Mouse (Mus musculus) forebrain, embryonic 12.5 days (tissue): ENCODE data around the gene Sema4d. TPM values are rescaled to one million over a fixed set of nuclear protein-coding genes. Genes with fewer than 3 reads are reported as not detected.

Source experiments
- ATAC-seq: fragments of 200-750 bp; cut with Nextera tagmentation; 2 replicates; pipeline ENCODE4 v1.8.0; 2017; ENCODE audit warnings: moderate TSS enrichment; ENCODE audit not compliant: low FRiP score
- H3K27ac ChIP-seq: fragments of 300-500 bp; sonication (generic); 2 replicates; pipeline ENCODE4 v1.5.1; 2016; ENCODE audit warnings: mild to moderate bottlenecking
- H3K27me3 ChIP-seq: fragments of 300-500 bp; sonication (generic); 2 replicates; pipeline ENCODE4 v1.6.1; 2016; ENCODE audit warnings: mild to moderate bottlenecking
- H3K36me3 ChIP-seq: fragments of 300-500 bp; sonication (generic); replicated peaks from 2 replicates; pipeline ENCODE4 v1.6.1; 2016; ENCODE audit warnings: mild to moderate bottlenecking
- H3K4me1 ChIP-seq: fragments of 300-500 bp; sonication (generic); 2 replicates; pipeline ENCODE4 v1.6.1; 2016
- H3K4me2 ChIP-seq: fragments of 300-500 bp; sonication (generic); 2 replicates; pipeline ENCODE4 v1.6.1; 2016; ENCODE audit warnings: mild to moderate bottlenecking, moderate library complexity
- H3K4me3 ChIP-seq: fragments of 300-500 bp; sonication (generic); replicated peaks from 2 replicates; pipeline ENCODE4 v1.5.1; 2016; ENCODE audit warnings: mild to moderate bottlenecking
- H3K9ac ChIP-seq: fragments of 300-500 bp; sonication (generic); 2 replicates; pipeline ENCODE4 v1.6.1; 2016; ENCODE audit warnings: mild to moderate bottlenecking
- H3K9me3 ChIP-seq: fragments of 300-500 bp; sonication (generic); 2 replicates; pipeline ENCODE4 v1.6.1; 2016
- WGBS: fragments of 180-500 bp; shearing (Covaris S2); methylation state at CpG from one replicate; pipeline ENCODE4 v1.1.7; 2016; 5-methylcytosine and 5-hydroxymethylcytosine counted together
- polyA plus RNA-seq: library from polyadenylated mRNA; unstranded; fragments of >200 nt; fragmentation: Nextera tagmentation; extraction: Ambion mirVana; gene quantifications from 2 replicates; pipeline ENCODE4 v1.2.1, GENCODE M21; 2016

The Sema4d gene
- polyA plus RNA-seq, 1 experiment from 2014 or later, result 8.2 TPM

DNA sequence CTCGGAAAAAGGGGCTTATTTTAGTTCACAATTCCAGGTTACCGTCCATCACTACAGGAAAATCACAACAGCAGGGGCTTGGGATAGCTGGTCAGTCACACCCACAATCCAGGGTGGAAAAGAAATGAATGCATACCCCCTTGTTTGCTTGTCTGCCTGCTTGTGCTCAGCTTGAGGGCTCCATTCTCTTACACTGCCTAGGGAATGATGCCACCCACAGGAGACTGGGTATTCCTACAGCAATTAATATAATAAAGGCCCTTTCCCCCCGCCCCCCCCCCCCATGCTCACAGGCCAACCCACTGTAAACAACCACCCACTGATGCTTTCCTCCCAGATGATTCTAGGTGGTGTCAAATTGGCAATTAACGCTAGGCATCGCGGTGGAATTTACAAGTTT is 38.9 kb upstream of the Sema4d start:
- no peak overlapping the region for H3K4me3 ChIP-seq

DNA sequence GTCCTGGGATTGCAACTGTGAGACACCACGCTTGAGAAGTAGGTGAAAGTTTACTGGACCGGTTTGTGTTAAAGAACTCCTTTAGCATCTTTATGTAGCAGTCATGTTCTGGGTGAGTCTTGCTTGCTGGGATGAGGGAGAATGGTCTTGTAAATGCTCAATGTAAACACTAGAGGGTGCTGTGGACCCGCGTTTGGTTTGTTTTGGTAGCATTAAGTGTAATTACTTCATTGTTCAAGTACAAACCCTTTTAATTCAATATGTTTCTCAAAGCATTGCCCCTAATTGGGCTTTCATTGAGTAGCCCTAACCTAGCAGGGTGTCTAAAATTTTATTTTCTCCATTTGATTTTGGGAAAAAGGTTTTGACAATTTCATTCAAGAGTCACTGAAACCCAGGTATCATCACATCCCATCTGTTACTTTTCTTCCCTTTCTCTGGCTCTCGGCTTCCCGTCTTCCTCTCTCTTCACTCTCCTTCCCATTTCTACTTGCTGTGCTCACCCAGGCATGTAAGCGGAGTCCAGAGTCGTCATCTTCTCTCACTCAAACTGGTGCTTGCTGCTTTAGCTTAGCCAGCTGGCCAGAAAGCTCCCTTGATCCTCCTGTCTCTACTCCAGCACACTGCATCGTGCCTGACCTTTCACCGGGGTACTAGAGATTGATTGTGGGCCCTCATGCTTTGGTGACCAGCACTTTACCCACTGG is 37.4 kb upstream of the Sema4d start:
- H3K9me3 ChIP-seq, result no peaks in the 10 kb centered on the region
- H3K27me3 ChIP-seq, result peaks cover 30% of the 10 kb centered on the region
- H3K4me2 ChIP-seq, result no peak overlapping the region
- no peak overlapping the region for H3K9ac ChIP-seq
- peaks cover 6% of the 10 kb centered on the region; the same call in 1 of the 2 replicates for H3K4me1 ChIP-seq
- no peaks in the 10 kb centered on the region for H3K36me3 ChIP-seq
- ATAC-seq, result no peak
- WGBS, result 33% methylated on average over 10 of the region's 10 CpGs
- no peak overlapping the region for H3K27ac ChIP-seq
- H3K4me3 ChIP-seq, result no peak overlapping the region

More for the DNA sequence above, 38.9 kb upstream of the Sema4d start:
- Histone ChIP-seq H3K36me3 (no peaks in the 10 kb centered on the region), H3K27me3 (peaks cover 43% of the 10 kb centered on the region), H3K4me2 (no peak overlapping the region), H3K9me3 (no peaks in the 10 kb centered on the region), H3K4me1 (peaks cover 6% of the 10 kb centered on the region; the same call in 1 of the 2 replicates), H3K9ac (no peak overlapping the region), H3K27ac (no peak overlapping the region)
- no peak for ATAC-seq
- 86% methylated on average over 6 of the region's 6 CpGs for WGBS

DNA sequence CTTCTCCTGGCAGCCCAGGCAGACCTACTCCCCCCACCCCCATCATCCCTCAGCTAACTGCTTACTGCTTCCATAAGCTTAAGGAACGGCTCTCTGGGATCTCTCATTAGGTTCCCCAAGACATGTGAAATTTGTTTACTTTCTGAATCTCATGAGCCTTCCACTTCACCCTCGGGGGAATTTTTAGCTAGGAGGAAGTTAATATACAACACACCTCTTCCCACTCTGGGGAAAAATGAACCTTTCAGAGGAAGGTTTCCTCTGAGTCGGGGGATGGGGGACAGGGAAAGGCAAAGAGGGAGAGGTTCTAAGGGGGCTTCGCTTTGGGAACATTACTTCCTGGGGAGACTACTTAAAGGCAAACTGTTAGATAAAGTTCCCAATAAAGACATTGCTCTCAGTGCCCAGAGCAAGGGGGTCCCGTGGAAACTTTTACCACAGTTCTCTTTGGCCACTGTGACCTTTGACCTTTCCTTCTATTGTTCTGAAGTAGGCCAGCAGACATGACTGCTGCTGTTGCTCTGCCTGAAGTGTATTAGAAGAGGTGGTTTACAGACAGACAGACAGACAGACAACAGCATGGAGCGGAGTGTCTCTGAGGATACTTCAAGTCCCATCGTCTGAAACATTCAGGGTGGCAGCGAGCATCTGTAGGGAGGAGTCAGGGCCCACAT is 30.4 kb upstream of the Sema4d start:
- H3K27ac ChIP-seq, result no peak overlapping the region
- no peak overlapping the region for H3K4me2 ChIP-seq
- no peaks in the 10 kb centered on the region for H3K27me3 ChIP-seq
- 46% methylated on average over 8 of the region's 8 CpGs for WGBS
- H3K9ac ChIP-seq, result no peak overlapping the region
- H3K9me3 ChIP-seq, result 0 out of 2 replicates have a peak, but pooled peaks cover 6% of the 10 kb centered on the region
- ATAC-seq, result no peak
- no peak overlapping the region for H3K4me3 ChIP-seq
- H3K4me1 ChIP-seq, result no peaks in the 10 kb centered on the region
- H3K36me3 ChIP-seq, result no peaks in the 10 kb centered on the region

DNA sequence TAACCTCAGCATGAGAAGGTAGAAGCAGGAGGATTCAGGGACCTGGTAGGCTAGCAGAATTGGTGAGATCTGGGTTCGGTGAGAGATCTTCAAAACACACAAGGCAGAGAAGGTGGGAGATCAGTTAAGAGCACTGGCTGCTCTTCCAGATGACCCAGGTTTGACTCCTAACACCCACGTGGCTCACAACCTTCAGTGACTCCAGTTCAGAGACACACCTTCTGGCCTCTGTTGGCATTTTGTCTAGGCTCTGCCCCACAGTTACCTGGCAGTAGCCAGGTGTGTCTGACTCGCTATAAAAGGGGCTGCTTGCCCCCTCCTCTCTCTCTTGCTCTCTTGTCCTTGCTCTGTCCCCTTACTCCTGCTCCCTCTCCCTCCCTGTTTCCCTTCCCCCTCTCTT is 28.4 kb upstream of the Sema4d start:
- no peak overlapping the region for H3K9ac ChIP-seq
- WGBS, result 77% methylated on average over 3 of the region's 3 CpGs
- H3K4me3 ChIP-seq, result no peak overlapping the region
- H3K9me3 ChIP-seq, result 0 out of 2 replicates have a peak, but pooled peaks cover 6% of the 10 kb centered on the region
- H3K36me3 ChIP-seq, result no peaks in the 10 kb centered on the region
- no peak overlapping the region for H3K4me2 ChIP-seq
- no peaks in the 10 kb centered on the region for H3K4me1 ChIP-seq
- no peaks in the 10 kb centered on the region for H3K27me3 ChIP-seq
- H3K27ac ChIP-seq, result no peak overlapping the region
- ATAC-seq, result no peak

DNA sequence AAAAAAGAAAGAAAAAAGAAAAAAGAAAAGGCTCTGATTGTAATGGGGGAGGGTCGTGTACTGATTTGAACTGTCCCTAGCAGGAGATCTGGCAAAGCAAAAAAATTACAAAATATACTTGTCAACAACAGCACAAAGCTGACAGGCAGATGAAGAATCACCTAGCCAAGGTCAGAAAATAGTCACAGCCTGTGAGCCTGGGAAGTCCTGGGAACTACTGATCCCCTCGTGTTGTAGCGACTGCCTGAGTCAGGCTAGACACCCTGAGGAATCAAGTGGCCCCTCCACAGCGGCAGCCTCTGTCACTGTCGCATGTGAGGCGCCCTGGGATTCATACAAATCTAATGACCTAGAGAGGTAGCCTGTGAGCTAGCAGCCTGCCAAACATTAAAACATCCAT is 25.8 kb upstream of the Sema4d start:
- Histone ChIP-seq H3K27me3 (no peaks in the 10 kb centered on the region), H3K9me3 (0 out of 2 replicates have a peak, but pooled peaks cover 6% of the 10 kb centered on the region), H3K4me2 (no peak overlapping the region), H3K36me3 (no peaks in the 10 kb centered on the region), H3K4me3 (no peak overlapping the region), H3K27ac (no peak overlapping the region), H3K9ac (no peak overlapping the region), H3K4me1 (peaks cover 3% of the 10 kb centered on the region; the same call in 1 of the 2 replicates)
- ATAC-seq, result no peak
- WGBS, result 81% methylated on average over 6 of the region's 6 CpGs

DNA sequence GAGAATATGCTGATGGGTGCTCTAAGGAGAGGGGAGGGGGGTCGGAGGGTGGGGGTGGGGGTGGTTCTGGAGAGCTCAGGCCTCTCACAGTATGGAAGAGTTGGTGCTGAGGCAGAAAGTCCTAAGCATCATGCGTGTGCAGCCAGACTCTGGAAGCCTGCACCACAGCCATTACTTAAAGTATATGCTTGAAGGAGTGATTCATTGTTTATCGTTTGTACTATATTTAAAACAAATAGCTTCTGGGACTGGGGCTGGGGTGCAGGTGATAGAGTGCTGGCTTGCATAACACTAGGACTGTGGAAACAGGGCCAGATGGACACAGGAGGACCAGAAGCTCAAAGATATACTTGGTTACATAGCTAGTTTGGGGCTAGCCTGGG is 25.4 kb upstream of the Sema4d start:
- H3K4me1 ChIP-seq, result peaks cover 5% of the 10 kb centered on the region
- 82% methylated on average over 3 of the region's 3 CpGs for WGBS
- no peak for ATAC-seq

DNA sequence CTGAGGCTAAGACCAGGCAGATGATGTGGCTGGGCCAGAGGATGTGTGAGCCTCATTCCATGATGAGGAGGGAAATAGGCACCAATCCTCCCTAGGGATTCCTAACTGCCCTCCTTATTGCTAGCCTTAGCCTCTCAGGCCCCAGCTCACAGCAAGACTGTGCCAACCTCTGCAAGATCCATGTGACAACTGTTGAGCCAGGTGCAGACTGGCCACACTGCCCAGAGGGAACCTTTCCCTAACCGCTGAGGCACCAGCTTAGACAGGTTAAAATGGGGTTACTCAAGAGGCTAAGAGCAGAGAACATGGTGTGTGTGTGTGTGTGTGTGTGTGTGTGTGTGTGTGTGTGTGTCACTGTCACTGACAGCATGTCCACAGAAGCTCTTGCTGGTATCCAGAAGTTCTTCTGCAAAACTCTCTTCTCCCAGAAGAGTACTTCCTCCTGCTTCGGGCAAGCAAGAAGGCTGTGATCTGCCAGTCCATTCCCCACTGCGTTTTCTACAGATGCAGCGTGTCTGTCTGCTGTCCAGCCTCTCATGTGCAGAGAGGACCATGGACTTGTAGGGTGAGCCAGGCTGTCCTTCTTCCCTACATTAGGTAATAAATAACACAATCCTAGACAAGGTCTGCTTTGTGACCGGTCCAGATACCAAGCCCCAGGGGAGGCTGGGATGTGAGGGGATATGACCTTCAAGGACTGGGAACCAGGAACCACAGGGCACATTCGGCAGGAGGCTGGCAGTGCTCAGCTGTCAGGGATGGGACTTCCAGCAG is 24.8 kb upstream of the Sema4d start:
- Histone ChIP-seq H3K4me3 (no peak overlapping the region), H3K9ac (no peak overlapping the region), H3K4me2 (no peak overlapping the region)

More for the DNA sequence above, 25.4 kb upstream of the Sema4d start:
- H3K4me3 ChIP-seq, result no peak overlapping the region
- H3K4me2 ChIP-seq, result no peak overlapping the region
- no peaks in the 10 kb centered on the region for H3K27me3 ChIP-seq
- no peak overlapping the region for H3K27ac ChIP-seq
- H3K9me3 ChIP-seq, result 0 out of 2 replicates have a peak, but pooled peaks cover 6% of the 10 kb centered on the region
- no peak overlapping the region for H3K9ac ChIP-seq
- no peaks in the 10 kb centered on the region for H3K36me3 ChIP-seq

DNA sequence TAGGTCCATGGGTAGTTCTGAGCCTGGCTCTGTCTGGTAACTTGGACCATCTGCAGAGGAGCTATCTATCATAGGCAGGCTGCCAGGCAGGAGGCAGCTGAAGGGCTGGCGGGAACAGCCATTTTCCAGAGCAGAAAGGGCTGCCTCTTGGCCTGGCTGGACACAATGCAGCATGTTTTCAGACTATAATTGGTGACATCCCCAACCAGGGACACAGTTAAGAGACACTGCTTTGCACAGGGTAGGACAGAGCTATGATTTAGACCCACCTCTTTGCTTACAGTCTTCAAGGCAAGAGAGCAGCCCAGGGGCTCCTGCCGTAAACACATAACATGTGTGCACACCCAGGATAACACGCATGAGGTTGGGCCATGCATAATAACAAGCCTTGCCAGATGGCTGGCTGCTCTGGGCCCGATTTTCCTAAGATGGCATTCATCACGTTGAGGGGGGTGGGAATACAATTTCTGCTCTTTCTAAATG is 23.1 kb upstream of the Sema4d start:
- Histone ChIP-seq H3K4me3 (no peak overlapping the region), H3K9ac (no peak overlapping the region), H3K4me2 (no peak overlapping the region), H3K27me3 (no peaks in the 10 kb centered on the region), H3K9me3 (0 out of 2 replicates have a peak, but pooled peaks cover 6% of the 10 kb centered on the region), H3K4me1 (peaks cover 18% of the 10 kb centered on the region), H3K27ac (0 out of 2 replicates have a peak overlapping the region, but pooled peaks have one; percentile 19), H3K36me3 (no peaks in the 10 kb centered on the region)
- no peak for ATAC-seq
- WGBS, result 83% methylated on average over 5 of the region's 5 CpGs

More for the DNA sequence above, 24.8 kb upstream of the Sema4d start:
- Histone ChIP-seq H3K4me1 (peaks cover 11% of the 10 kb centered on the region), H3K36me3 (no peaks in the 10 kb centered on the region), H3K27me3 (no peaks in the 10 kb centered on the region), H3K27ac (no peak overlapping the region), H3K9me3 (0 out of 2 replicates have a peak, but pooled peaks cover 6% of the 10 kb centered on the region)
- 88% methylated on average over 6 of the region's 6 CpGs for WGBS
- ATAC-seq, result no peak

DNA sequence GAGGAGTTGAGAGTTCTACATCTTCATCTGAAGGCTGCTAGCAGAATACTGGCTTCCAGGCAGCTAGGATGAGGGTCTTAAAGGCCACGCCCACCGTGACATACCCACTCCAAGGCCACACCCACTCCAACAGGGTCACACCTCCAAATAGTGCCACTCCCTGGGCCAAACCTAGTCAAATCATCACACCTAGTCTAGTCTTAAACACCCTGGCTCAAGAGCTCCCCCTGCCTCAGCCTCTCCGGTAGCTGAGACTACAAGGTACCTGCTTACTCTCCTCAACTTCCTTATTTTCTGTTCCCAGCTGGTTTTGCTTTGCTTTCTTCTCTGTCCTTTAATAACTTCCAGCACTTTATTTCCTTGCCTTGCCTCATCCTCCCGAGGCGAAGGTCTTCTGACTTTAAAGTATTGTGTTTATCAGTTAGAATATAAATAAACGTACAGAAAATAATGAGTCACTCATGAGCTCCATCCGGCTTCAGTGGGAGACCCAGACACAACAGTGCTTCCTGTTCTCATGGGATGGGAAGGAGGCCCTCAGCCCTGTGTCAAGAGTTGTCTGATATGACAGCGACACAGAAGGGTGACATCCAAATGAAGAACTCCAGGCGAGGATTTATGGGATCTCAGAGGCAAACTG is 22.4 kb upstream of the Sema4d start:
- Histone ChIP-seq H3K4me2 (no peak overlapping the region), H3K9me3 (0 out of 2 replicates have a peak, but pooled peaks cover 6% of the 10 kb centered on the region), H3K9ac (no peak overlapping the region), H3K4me1 (peaks cover 18% of the 10 kb centered on the region), H3K36me3 (no peaks in the 10 kb centered on the region), H3K27ac (0 out of 2 replicates have a peak overlapping the region, but pooled peaks have one; percentile 19), H3K27me3 (no peaks in the 10 kb centered on the region), H3K4me3 (no peak overlapping the region)
- ATAC-seq, result no peak
- WGBS, result 82% methylated on average over 9 of the region's 9 CpGs

DNA sequence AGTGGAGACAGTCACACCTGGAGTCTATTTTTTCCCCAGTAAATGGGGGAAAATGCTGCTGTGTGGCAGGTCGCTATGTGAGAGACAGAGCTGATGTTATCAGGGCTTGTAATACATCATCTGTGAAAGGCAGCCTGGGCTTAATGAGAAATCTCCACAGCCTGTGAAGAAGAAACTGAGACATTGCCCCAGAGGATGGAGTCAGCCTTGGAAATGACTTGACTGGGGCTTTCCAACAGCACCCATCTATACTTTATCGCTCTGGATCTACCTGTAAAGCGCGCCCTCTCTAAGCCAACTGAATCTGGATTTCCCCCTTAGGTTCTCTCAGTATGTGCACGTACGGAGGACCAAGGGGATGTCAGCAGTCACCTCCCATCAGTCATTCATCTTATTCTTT is 21.1 kb upstream of the Sema4d start:
- no peak overlapping the region for H3K4me2 ChIP-seq
- 0 out of 2 replicates have a peak overlapping the region, but pooled peaks have one; percentile 5 for H3K27ac ChIP-seq
- no peaks in the 10 kb centered on the region for H3K9me3 ChIP-seq
- H3K4me1 ChIP-seq, result peaks cover 18% of the 10 kb centered on the region
- H3K9ac ChIP-seq, result no peak overlapping the region
- no peaks in the 10 kb centered on the region for H3K36me3 ChIP-seq
- H3K27me3 ChIP-seq, result no peaks in the 10 kb centered on the region
- no peak for ATAC-seq
- H3K4me3 ChIP-seq, result no peak overlapping the region
- WGBS, result 90% methylated on average over 6 of the region's 6 CpGs

DNA sequence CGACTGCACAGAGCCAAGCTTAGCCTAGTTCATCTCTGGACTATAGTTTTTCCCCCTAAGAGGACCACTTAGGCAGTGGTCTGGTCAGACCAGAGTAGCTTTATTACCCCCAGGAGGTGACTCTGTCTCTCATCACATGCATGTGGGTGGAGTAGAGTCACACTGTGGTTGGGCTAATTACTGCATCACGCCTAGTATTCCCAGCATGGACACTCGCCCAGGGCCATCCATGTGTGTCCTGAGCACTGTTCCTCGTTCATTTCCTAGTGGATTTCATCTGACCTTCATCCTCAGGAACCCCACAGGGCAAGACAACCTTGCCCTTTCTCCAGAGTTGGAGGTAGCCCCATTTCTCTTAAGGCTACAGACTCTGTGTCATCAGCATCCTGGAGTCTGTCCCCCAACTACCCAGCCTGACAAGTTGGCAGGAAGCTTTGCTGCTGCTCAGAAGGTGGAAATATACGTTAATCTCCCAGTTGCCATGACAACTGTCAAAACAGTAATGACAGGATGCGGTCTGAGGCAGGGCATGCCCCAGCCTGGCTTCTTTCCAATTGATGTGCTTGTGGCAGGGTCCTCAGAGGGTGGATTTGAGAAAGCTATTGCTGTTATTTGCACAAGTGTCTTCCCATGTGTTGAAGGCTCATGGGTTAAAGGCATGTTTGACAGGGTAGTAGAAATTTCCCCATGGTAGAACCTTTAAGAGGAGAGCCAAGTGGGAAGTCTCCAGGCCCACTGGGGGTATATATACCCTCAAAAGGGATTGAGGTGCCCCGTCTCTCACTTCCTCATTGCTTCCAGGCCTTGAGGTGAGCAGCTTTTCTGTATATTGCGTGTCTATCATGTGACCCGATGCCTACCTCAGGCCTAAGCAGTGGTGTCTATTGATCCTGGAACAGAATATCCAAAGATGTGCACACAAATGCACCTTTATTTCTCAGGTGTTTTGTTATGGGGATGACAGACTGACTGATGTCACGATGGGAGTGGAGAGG is 20.4 kb upstream of the Sema4d start:
- Histone ChIP-seq H3K4me1 (peaks cover 18% of the 10 kb centered on the region), H3K27me3 (no peaks in the 10 kb centered on the region), H3K36me3 (no peaks in the 10 kb centered on the region), H3K27ac (peak overlapping the region; percentile 64), H3K4me2 (no peak overlapping the region), H3K9ac (no peak overlapping the region), H3K9me3 (no peaks in the 10 kb centered on the region), H3K4me3 (no peak overlapping the region)
- 63% methylated on average over 10 of the region's 10 CpGs for WGBS
- peak; percentile 64; the same call in 1 of the 2 replicates for ATAC-seq
